Mouse (Mus musculus) embryonic facial prominence, embryonic 14.5 days (tissue): Measurements from ENCODE around the gene Gng12. TPM values are rescaled to one million over a fixed set of nuclear protein-coding genes. Genes with fewer than 3 reads are reported as not detected.
"Not testable (repeated sequence)": the region's sequence is repeated elsewhere in the genome, so short reads cannot be mapped to it uniquely, and the experiment has no call there.

Experiments used
- ATAC-seq: fragments of 200-750 bp; cut with Nextera tagmentation; 2 replicates; pipeline ENCODE4 v1.8.0; 2017; ENCODE audit warnings: low read depth, moderate number of reproducible peaks, moderate TSS enrichment
- DNase-seq: peaks from one replicate; pipeline ENCODE4 v3.0.0-alpha.2; 2015; ENCODE audit warnings: low spot score
- H3K27ac ChIP-seq: fragments of 300-500 bp; sonication (generic); replicated peaks from 2 replicates; pipeline ENCODE4 v1.5.1; 2014; ENCODE audit warnings: low read depth, mild to moderate bottlenecking, low read length, moderate library complexity
- H3K27me3 ChIP-seq: fragments of 300-500 bp; sonication (generic); replicated peaks from 2 replicates; pipeline ENCODE4 v1.6.1; 2014; ENCODE audit warnings: low read length; ENCODE audit not compliant: control insufficient read depth, insufficient read depth
- H3K36me3 ChIP-seq: fragments of 300-500 bp; sonication (generic); 2 replicates; pipeline ENCODE4 v1.6.1; 2014; ENCODE audit warnings: low read length, mixed read lengths; ENCODE audit not compliant: control insufficient read depth, insufficient read depth
- H3K4me1 ChIP-seq: fragments of 300-500 bp; sonication (generic); 2 replicates; pipeline ENCODE4 v1.6.1; 2014; ENCODE audit warnings: antibody characterized with exemption, low read length; ENCODE audit not compliant: control insufficient read depth, insufficient read depth
- H3K4me2 ChIP-seq: fragments of 300-500 bp; sonication (generic); 2 replicates; pipeline ENCODE4 v1.6.1; 2014; ENCODE audit warnings: low read depth, mild to moderate bottlenecking, low read length, moderate library complexity, mixed read lengths
- H3K4me3 ChIP-seq: fragments of 300-500 bp; sonication (generic); 2 replicates; pipeline ENCODE4 v1.5.1; 2014; ENCODE audit warnings: low read depth, mild to moderate bottlenecking, low read length
- H3K9ac ChIP-seq: fragments of 300-500 bp; sonication (generic); 2 replicates; pipeline ENCODE4 v1.6.1; 2014; ENCODE audit warnings: low read depth, mild to moderate bottlenecking, low read length, moderate library complexity, mixed read lengths
- H3K9me3 ChIP-seq: fragments of 300-500 bp; sonication (generic); 2 replicates; pipeline ENCODE4 v1.6.1; 2016; ENCODE audit warnings: low read length; ENCODE audit not compliant: control insufficient read depth
- WGBS: fragments of 180-500 bp; shearing (Covaris S2); extraction: QIAGEN DNeasy Blood & Tissue Kit; methylation state at CpG from one replicate; pipeline ENCODE4 v1.1.7; 2014; 5-methylcytosine and 5-hydroxymethylcytosine counted together
- polyA plus RNA-seq: library from polyadenylated mRNA; unstranded; fragments of >200 nt; fragmentation: Nextera tagmentation; extraction: Ambion mirVana; gene quantifications from 2 replicates; pipeline ENCODE4 v1.2.1, GENCODE M21; 2014

Gng12 gene
- 91.8 and 99.9 TPM in 2 replicates for polyA plus RNA-seq

- H3K27me3 ChIP-seq, result no peaks in the 10 kb centered on the region
- 2% methylated on average over 23 of the region's 98 CpGs for WGBS
- DNase-seq (peak; percentile 79), ATAC-seq (peak; percentile 95)
- H3K4me1 ChIP-seq, result peaks cover 7% of the 10 kb centered on the region; the same call in 1 of the 2 replicates
- peak within 1 kb of the TSS; percentile 55; the same call in 1 of the 2 replicates for H3K27ac ChIP-seq
- peak within 1 kb of the TSS; percentile 85 for H3K9ac ChIP-seq
- no peaks in the 10 kb centered on the region for H3K36me3 ChIP-seq
- peak within 1 kb of the TSS; percentile 89 for H3K4me3 ChIP-seq
- no peaks in the 10 kb centered on the region for H3K9me3 ChIP-seq
- H3K4me2 ChIP-seq, result peak within 1 kb of the TSS; percentile 85
These were observed at the start of gene Gng12 for GRCm38 (mm10) chr6:66896119-66896920. Gng12 (plus strand) TSS chr6:66896397.

- 16% methylated on average over 4 of the region's 4 CpGs for WGBS
- no peaks in the 10 kb centered on the region for H3K4me1 ChIP-seq
- no peaks in the 10 kb centered on the region for H3K9me3 ChIP-seq
- no peak overlapping the region for H3K4me2 ChIP-seq
- H3K27ac ChIP-seq, result no peak overlapping the region
- H3K36me3 ChIP-seq, result no peaks in the 10 kb centered on the region
- DNase-seq (peak; percentile 46), ATAC-seq (no peak)
- H3K27me3 ChIP-seq, result no peaks in the 10 kb centered on the region
- no peak overlapping the region for H3K4me3 ChIP-seq
- H3K9ac ChIP-seq, result no peak overlapping the region
These were observed 47.3 kb upstream of the Gng12 start for GRCm38 (mm10) chr6:66848936-66849335.

GRCm38 (mm10) chr6:66856236-66856635 lies 40.0 kb upstream of the Gng12 start:
- Histone ChIP-seq H3K36me3 (no peaks in the 10 kb centered on the region), H3K9me3 (no peaks in the 10 kb centered on the region), H3K4me2 (no peak overlapping the region), H3K9ac (no peak overlapping the region), H3K27me3 (no peaks in the 10 kb centered on the region), H3K4me1 (no peaks in the 10 kb centered on the region), H3K4me3 (no peak overlapping the region), H3K27ac (no peak overlapping the region)
- no peak for DNase-seq
- no peak for ATAC-seq

- H3K4me3 ChIP-seq, result no peak overlapping the region
- ATAC-seq, result no peak
- H3K9ac ChIP-seq, result no peak overlapping the region
- no peaks in the 10 kb centered on the region for H3K36me3 ChIP-seq
- H3K4me1 ChIP-seq, result no peaks in the 10 kb centered on the region
- H3K27ac ChIP-seq, result no peak overlapping the region
- H3K4me2 ChIP-seq, result no peak overlapping the region
- H3K27me3 ChIP-seq, result no peaks in the 10 kb centered on the region
- no peak for DNase-seq
- no peaks in the 10 kb centered on the region for H3K9me3 ChIP-seq
- 81% methylated on average over 1 of the region's 1 CpGs for WGBS
These were observed 37.8 kb upstream of the Gng12 start for GRCm38 (mm10) chr6:66858356-66858755.

GRCm38 (mm10) chr6:66859391-66859790 lies 36.8 kb upstream of the Gng12 start:
- H3K9me3 ChIP-seq, result no peaks in the 10 kb centered on the region
- no peak overlapping the region for H3K27ac ChIP-seq
- no peaks in the 10 kb centered on the region for H3K36me3 ChIP-seq
- DNase-seq (no peak), ATAC-seq (no peak)
- no peak overlapping the region for H3K4me3 ChIP-seq
- no peaks in the 10 kb centered on the region for H3K4me1 ChIP-seq
- H3K9ac ChIP-seq, result no peak overlapping the region
- no peaks in the 10 kb centered on the region for H3K27me3 ChIP-seq
- no peak overlapping the region for H3K4me2 ChIP-seq

GRCm38 (mm10) chr6:66864463-66864862 lies 31.7 kb upstream of the Gng12 start:
- Histone ChIP-seq H3K4me2 (no peak overlapping the region), H3K9me3 (no peaks in the 10 kb centered on the region), H3K36me3 (no peaks in the 10 kb centered on the region), H3K27ac (no peak overlapping the region), H3K4me3 (no peak overlapping the region), H3K27me3 (no peaks in the 10 kb centered on the region), H3K4me1 (no peaks in the 10 kb centered on the region), H3K9ac (no peak overlapping the region)
- no peak for DNase-seq
- WGBS, result 74% methylated on average over 2 of the region's 2 CpGs
- ATAC-seq, result no peak

GRCm38 (mm10) chr6:66866295-66866694 lies 29.9 kb upstream of the Gng12 start:
- H3K4me3 ChIP-seq, result no peak overlapping the region

GRCm38 (mm10) chr6:66877048-66877447 lies 19.1 kb upstream of the Gng12 start:
- H3K36me3 ChIP-seq, H3K4me1 ChIP-seq, H3K27ac ChIP-seq, H3K27me3 ChIP-seq, ATAC-seq, DNase-seq, H3K9ac ChIP-seq, H3K9me3 ChIP-seq, H3K4me2 ChIP-seq, H3K4me3 ChIP-seq: not testable (repeated sequence)
- 79% methylated on average over 10 of the region's 13 CpGs for WGBS

More at GRCm38 (mm10) chr6:66866295-66866694, 29.9 kb upstream of the Gng12 start:
- no peak overlapping the region for H3K4me2 ChIP-seq
- H3K27ac ChIP-seq, result no peak overlapping the region
- H3K9me3 ChIP-seq, result no peaks in the 10 kb centered on the region
- no peaks in the 10 kb centered on the region for H3K27me3 ChIP-seq
- no peak for ATAC-seq
- H3K9ac ChIP-seq, result no peak overlapping the region
- no peaks in the 10 kb centered on the region for H3K4me1 ChIP-seq
- no peak for DNase-seq
- WGBS, result 98% methylated on average over 1 of the region's 1 CpGs
- no peaks in the 10 kb centered on the region for H3K36me3 ChIP-seq
